Mouse (Mus musculus): Measurements from ENCODE around the gene Olfr749.
"Not testable (repeated sequence)": the region's sequence is repeated elsewhere in the genome, so short reads cannot be mapped to it uniquely, and the experiment has no call there.

Gene Olfr749

DNA sequence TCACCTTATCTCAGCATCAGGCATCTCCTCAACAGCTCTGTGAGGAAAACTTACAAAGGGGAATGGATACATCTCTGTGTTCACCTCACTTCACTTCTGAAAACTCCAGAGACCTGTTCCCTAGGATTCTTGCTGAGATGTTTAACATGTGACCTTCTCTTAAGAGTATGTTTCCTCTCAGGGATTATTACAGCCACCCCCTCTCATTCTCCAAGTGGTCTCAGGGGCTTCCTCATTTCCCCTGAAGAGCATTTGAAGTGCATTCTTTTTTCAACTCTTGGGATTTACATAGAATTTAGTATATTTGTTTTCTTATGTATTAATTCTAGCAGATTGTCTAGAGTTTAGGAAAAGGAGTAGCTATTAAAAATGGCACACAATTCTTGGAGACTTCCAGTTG, at the start of gene Olfr749:
Olfr749 (minus strand) TSS at position 101 of the 400 bp plus-strand sequence.
- no peak for DNase-seq

DNA sequence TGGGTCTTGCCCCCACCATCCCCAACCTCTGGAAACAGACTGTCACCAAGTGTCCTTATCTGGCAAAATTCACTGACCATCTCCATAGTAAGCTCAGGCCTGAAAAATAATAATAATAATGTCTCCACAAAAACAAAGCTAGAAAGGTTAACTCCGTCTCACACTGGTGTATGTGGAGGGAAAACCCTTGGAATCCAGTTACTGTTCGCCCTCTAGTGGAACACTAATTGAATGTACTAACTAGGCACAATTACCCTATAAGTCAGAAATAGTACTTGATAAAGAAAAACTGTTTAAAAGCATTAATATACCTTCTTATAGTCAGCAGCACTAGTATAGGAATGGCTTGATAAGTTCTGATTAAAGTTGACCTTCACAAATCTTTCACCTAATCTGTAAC, 43.3 kb upstream of the Olfr749 start:
- no peak for DNase-seq

DNA sequence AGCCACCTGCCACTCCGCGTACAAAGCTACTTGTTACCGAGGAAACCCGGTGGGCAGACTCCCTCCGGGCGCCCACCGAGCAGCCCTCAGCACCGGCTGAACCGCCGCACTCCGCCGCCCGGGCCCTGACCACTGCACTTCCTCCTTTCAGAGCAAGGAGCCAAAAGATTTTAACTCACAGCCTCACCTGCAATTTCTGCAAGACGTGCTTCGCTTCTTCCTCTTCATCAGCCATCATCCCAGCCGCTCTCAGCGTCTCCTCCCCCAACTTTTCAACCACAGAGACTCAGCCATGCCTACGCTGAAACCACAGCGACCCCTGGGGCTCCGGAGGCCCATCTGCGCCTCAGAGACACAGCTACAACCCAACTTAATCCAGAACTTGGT, 40.4 kb upstream of the Olfr749 start, which contains the start of gene Ttc5:
Ttc5 (minus strand) TSS at position 269 of the 387 bp plus-strand sequence.
- DNase-seq: peak; percentile 82 to 93

DNA sequence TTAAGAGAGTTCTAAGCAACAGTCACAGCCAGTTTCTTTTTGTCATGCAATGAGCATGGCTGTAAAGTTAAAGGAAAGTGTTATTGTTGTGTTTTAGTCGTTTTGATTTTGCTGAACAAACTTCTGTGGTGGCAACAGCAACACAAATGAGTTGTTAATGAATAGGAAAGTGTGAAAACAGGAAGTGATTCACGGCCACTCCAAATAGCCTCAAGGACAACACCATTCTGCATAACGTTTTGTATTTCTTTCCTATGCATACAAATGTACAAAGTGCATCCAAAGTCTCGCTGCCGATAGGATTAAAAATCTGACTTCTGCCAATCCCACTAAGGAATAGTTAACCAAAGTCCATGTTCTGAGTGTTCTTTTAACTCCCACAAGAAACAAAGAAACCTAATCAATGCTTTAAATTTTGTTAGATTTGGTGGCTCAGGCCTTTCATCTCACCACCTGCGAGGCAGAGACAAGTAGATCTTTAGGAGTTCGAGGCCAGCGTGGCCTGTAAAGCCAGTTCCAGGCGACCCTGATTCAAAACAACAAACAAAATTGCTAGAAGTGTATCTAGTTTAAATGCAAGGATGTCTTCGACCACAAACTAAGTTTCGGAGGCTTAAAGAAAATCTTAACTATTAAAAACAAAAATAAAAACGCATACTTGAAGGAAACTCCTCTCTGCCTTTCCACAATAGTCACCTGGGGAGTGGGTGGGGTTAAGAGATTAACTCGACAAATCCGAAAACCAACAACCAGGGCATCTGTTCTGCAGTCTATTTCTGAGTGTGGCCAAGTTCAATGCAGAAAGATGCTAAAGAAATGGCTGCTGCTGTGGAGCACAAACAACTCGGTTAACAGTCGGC, 39.7 kb upstream of the Olfr749 start:
- DNase-seq: no peak

DNA sequence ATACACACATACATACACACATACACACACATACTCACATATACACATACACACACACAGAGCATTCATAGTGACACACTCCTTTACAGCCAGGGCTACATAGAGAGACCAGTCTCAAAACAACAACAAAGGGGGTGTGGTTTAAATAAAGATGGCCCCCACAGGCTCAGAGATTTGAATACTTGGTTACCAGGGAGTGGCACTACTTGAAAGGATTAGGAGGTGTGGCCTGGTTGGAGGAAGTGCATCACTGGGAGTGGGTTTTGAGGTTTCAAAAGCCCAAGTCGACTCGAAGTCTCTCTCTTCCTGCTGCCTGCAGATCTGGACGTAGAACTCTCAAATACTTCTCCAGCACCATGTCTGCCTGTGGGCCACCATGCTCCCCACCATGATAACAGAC, 37.3 kb upstream of the Olfr749 start:
- DNase-seq: no peak

DNA sequence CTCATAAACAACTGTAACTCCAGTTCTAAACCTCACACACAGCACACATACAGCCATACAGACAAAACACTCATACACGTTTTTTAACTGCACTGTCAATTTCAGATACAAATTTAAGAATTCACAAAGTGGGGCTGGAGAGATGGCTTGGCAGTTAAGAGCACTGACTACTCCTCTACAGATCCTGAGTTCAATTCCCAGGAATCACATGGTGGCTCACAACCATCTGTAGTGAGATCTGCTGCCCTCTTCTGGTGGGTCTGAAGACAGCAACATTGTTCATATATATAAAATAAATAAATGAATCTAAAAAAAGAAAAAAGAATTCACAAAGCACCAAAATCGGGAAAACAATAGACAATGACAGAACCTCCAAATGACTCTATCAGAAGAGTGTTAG, 26.4 kb upstream of the Olfr749 start:
- no peak for DNase-seq

DNA sequence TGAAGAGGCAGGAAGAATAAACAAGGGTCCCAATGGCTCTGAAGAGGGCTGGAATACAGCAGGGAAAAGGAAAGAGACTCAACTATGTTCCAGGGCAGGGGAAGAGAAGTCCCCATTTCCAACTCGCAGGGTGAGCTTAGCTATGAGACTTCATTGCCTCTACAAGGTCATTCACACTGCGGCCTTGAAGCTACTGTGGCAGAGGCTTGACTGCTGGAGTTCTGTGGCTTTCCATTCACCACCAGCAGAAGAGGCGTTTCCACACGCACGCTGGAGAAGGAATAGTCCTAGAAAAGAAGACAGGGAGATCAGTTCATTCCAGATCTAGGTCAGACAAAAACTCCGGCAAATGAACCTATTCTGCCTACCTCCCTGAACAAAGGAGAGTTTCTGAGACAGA, 20.8 kb upstream of the Olfr749 start:
- DNase-seq: no peak

DNA sequence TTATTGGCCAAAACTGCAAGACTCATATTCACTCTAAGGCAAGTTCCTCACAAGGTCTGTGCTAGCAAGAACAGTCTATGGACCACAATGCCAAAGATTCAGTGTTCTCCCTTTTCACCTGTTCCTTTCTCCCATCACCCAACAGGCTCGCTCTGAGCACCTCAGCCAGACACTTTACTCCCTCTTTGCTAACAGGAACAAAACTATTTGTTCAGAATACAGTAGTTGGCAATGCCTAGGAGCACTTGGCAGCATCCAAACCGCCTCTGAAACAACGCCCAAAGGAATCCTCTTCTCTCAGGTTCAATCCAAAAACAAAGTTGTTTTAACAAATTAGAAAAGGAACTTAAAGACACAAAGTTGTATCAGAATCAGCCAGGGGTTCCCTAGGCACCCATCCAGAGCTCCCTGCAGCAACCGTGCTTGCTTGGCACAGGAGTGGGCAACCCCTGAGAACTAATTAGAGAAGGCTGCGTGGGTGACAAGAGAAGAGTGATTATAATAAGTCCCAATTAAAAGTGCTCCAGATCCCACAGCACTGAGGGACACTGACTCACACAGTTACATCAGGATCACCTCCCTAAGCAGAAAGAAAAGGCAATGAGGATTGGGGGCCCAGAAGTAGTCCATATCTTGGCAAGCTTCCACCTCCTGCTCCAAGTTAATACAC, 13.7 kb upstream of the Olfr749 start:
- no peak for DNase-seq

DNA sequence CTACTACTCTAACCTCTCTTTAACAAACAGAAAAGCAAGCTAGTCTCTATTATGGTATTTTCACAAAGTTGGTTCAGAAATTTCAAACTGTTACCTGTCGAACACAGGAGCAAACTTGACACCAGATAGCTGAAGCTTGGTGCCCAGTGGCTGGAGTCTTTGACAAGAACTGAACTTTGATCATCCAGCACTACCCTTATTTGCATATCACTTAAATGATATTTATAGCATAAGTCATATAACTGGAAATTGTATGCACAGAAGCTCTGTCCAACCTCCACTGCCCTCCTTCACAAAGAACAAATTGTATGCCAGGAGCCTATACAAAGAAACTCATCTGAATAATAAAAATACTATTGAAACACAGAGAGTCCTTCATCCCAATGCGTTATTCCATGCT, 3.3 kb downstream of the Olfr749 start:
- no peak for DNase-seq

DNA sequence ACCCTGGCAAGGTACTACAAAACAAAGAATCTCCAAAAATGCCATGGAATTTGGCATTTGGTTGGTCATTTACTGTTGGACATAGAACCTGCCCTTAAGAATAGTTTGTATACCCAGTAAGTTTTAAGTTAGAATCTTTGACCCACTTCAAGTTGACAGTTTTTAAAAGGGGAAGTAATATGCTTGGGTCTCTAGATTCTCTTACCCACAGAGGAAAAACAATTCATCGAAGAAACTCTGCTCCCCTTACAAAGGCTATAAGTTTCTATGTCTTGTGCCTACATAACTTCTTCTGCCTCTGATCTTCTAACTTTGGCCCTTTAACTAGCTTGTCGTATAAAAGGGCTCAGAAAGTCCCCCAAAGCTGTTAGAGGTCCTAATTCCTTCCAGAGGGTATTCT, 4.6 kb downstream of the Olfr749 start:
- no peak for DNase-seq

DNA sequence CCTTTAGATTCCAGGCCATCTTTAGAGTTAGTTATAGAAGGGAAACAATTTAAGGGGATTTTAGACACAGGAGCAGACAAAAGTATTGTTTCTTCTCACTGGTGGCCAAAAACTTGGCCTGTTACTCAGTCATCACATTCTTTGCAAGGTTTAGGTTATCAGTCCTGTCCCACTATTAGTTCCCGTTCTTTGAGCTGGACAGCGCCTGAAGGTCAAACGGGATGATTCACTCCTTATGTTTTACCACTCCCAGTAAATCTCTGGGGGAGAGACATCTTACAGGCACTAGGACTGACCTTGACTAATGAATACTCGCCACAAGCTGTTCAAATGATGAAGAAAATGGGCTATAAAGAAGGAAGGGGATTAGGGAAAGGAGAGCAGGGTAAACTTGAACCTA, 22.5 kb downstream of the Olfr749 start:
- not testable (repeated sequence) for DNase-seq

DNA sequence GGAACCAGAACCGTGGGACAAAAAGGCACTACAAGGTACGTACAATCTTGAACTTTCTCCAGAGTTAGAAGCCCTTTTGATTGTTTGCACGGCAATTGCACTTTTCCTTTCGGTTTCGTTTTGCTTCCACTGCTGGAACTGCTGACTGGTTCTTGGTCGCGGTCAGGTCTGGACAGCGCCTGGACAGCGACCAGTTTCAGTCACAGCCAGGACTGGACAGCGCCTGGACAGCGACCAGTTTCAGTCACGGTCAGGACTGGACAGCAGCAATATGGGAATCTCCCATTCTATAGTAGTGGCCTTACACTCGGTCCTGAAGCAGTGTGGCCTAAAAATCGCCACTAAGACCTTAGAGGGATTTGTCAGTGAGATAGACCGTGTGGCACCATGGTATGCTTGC, 25.0 kb downstream of the Olfr749 start:
- DNase-seq: not testable (repeated sequence)

DNA sequence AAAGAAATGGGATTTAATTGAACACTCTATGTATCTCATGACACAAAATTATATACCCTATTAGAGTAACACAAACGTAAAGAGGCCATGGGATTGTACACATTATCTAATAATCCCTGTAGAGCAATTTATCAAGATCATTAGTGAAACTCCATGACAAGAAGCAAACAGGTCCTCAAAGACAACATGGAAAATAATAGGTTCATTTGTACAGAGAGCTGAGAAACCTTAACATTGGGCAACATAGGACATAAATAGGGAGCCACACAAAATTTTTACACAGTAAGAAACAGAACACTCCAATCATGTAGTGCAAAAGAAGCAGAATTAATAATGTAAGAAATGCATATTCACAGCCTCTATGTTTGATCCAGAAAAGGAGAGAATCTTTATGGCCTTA, 37.8 kb downstream of the Olfr749 start, which contains the start of gene Olfr748:
Olfr748 (plus strand) TSS at position 301 of the 400 bp plus-strand sequence.
- DNase-seq: no peak

DNA sequence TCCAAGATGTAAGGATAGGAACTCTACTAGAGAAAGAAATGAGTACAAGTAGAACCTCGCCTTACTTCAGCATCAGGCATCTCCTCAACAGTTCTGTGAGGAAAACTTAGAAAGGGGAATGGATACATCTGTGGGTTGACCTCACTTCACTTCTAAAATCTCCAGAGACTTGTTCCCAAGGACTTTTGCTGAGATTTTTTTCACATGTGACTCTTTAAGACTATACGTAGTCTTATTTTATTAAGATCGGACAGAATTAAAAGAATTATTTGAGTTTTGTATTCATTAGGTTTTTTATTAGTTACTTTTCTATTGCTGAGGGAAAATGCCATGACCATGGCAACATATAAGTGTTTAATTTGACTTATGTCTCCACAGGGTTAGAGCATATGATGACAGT, 51.8 kb downstream of the Olfr749 start, which contains the start of gene Olfr747:
Olfr747 (minus strand) TSS at position 101 of the 400 bp plus-strand sequence.
- DNase-seq: no peak

Data from spleen, adult 18-20 months (tissue).